Mouse (Mus musculus): ENCODE results near the gene Olfr531.

The Olfr531 gene

GRCm38 (mm10) chr7:140402818-140403217, at the start of gene Olfr531:
Gene Olfr531 (minus strand): TSS chr7:140402918.
- no peak for DNase-seq (ENCODE audit: low spot score in 2 of 2)

GRCm38 (mm10) chr7:140443141-140443540, 40.4 kb upstream of the Olfr531 start:
- DNase-seq (ENCODE audit: low spot score in 2 of 2) = no peak

GRCm38 (mm10) chr7:140421539-140421938, 18.8 kb upstream of the Olfr531 start, which contains the start of gene Olfr532:
Gene Olfr532 (minus strand): TSS chr7:140421639.
- DNase-seq (ENCODE audit: low spot score in 2 of 2) = no peak

DNA sequence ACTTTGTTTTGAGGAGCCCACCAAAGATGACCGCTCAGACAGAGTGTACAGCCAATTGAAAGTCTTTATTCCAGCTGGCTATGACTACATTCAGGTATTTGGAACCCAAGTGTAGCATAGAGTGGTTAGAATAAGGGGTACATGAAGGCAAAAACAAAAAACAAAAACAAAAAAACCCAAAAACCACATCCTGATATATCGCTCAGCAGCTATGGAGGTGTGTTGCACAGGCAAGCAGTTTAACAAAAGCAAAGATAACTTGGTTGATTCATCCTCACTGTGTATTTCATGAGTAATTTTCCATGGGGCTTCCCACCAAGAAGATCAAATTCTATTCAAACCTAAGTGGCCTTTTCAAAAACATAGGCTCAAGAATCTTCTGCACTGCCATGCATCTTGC, 25.8 kb downstream of the Olfr531 start:
- DNase-seq (ENCODE audit: low spot score in 2 of 2) = no peak

DNA sequence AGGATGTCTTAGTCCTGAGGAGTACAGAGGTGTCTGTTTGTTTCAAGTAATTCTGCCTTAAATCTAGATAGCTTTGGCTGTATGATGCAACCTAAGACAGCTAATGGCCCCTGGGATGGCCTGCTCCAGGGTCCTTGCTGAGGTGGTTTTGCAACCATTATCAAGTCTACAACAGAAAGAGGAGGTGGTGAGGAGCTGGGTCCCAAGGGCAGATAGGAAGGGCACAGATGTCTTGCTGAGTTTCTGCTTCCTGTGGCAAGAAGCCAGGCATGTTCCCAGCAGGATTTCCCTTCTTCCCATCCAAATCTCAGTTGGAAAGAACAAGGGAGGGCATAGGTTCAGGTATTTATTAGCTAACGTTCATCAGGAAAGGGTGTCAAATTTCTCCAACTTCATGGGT, 26.5 kb downstream of the Olfr531 start, which contains the start of gene Olfr530:
TSS of gene Olfr530 (minus strand) at position 101 of the 400 bp plus-strand sequence.
- no peak for DNase-seq (ENCODE audit: low spot score in 2 of 2)

DNA sequence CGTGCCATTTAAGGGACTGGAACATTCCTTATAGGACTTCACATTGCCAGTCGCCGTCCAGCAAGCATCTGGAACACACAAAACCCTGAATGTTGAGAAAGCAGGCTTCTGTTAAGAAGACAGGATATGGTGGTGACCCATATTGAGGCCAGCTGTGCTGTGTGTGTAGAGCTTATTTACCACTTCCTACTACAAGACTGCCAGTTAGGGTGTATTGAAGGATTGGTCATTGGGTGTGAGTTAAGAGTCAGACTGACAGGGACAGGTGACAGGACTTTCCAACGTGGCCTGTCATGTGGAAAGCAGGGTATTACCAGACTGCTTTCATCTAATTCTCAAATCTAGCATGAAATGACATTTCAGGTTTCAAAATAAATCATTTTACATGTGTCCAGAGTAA, 28.4 kb downstream of the Olfr531 start:
- no peak for DNase-seq (ENCODE audit: low spot score in 2 of 2)

DNA sequence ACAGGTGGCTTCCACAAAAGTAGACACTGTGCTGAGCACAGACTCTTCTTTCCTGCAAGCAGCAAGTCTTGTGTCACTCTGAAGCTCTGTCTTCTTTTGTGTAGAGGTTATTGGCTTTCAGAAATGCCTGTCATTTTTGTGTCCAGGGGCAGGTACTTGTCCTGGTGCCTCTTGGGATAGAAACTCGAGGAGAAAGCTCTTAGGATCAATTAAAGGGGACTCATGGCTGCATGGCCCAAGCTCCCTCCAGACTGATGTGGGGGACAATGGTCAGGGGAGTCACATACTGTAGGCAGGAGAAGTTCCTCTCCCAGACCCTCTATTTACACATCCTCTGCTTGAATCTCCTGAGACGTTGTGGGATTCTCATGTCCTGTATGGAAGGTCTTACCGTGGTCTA, 41.1 kb downstream of the Olfr531 start, which contains the start of gene Olfr60:
TSS of gene Olfr60 (minus strand) at position 101 of the 400 bp plus-strand sequence.
- no peak for DNase-seq (ENCODE audit: low spot score in 2 of 2)
